Mouse (Mus musculus) kidney, postnatal 4 days (tissue): Measurements from ENCODE around the gene Irs1.

ENCODE experiments used
- DNase-seq, 2 experiments: peaks; one replicate each; pipeline ENCODE4 v3.0.0; 2021; ENCODE audit warnings: mixed read lengths in 2 of 2

The Irs1 gene

GRCm38 (mm10) chr1:82291151-82291797 is at the start of gene Irs1:
Gene Irs1 (minus strand): TSS chr1:82291416.
- DNase-seq: peak; percentile 86 to 93

GRCm38 (mm10) chr1:82334506-82334905 is 43.3 kb upstream of the Irs1 start:
- no peak for DNase-seq

GRCm38 (mm10) chr1:82329954-82330247 is 38.7 kb upstream of the Irs1 start:
- DNase-seq: no peak

- no peak for DNase-seq
Observed at GRCm38 (mm10) chr1:82329237-82329953, 38.2 kb upstream of the Irs1 start.

DNA sequence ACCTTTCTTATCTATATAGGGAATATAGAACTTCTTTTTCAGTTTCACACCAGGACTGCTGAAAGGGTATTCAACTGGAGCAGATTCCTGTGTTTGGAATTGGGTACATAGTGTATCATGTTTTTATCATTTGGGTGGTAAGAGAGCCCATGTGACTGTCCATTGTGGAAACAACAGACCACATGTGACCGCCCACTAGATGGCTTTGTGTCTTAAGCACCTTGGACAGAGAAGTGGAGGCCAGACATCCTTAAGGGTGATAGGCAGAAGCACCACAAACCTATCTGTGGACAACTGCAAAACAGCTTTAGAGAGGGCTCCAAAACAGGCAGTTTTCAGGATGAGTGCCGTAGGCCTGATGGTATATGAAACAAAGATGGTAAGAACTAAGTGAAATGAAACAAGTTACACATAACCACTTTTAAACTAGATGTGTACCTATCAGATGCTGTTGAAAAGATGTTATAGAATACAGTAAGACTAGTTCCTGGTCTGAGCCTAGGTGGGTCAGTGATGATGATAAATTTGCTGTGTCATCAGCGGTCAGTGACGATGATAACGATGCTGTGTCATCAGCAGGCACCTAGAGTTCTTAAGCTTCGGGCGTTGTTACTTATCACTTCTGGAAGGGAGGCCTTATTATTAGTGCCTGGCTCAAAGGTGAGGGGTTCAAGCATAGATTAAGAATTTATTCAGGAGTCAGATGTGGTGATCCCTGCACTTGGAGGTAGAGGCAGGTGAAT is 37.0 kb upstream of the Irs1 start:
- no peak for DNase-seq

DNA sequence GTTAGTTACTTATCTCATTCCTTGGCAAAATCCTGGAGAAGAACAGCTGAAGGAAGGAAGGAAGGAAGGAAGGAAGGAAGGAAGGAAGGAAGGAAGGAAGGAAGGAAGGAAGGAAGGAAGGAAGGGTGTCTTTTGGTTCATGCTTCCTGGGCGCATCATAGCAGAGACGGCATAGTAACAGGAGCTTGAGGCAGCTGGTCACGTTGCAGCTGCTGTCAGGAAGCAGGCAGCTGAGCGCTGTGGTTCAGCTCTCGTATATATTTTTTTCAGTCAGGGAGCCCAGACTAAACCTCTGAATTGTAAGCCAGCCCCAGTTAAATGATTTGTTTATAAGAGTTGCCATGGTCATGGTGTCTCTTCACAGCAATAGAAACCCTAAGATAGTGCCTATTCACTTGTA is 34.9 kb upstream of the Irs1 start:
- DNase-seq: no peak

- no peak for DNase-seq
Observed at GRCm38 (mm10) chr1:82324131-82324785, 33.0 kb upstream of the Irs1 start.

DNA sequence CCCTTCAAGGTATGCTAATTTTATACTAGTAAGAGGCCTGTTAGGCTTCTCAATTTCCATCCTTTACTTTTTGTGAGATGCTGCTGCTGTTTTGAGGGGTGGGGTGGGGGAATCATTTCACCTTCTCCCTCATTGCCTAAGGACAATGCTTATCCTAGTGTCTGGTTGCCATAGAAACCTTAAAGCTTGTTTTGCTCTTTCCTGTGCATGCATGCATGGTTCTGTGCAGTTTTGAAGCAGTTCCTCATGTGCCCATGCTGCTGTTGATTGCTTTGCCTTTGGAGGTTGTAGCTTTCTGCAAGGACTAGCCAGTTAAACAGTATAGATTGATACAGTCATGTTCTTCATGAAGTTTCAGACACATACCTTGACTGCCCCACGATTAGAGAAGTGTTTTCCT is 30.2 kb upstream of the Irs1 start:
- DNase-seq: no peak

DNA sequence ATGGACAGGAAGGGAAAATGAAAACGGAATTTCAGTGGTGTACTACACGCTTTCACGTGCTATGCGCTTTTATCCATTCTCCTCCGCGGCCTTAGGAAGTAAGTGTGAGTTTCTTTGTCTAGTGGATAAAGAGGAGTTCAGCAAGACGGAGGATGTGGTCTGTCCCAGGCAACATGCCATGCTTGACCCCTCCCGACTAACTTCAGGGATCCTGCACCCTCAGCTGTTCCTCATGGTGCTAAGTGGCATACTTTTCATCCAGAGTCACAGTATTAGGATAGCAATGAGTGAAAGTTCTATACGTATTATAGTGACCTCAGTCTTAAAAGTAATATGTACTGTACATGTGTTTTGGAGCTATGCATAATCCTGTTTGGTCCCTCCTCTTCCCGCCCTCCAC is 29.6 kb upstream of the Irs1 start:
- DNase-seq: no peak

DNA sequence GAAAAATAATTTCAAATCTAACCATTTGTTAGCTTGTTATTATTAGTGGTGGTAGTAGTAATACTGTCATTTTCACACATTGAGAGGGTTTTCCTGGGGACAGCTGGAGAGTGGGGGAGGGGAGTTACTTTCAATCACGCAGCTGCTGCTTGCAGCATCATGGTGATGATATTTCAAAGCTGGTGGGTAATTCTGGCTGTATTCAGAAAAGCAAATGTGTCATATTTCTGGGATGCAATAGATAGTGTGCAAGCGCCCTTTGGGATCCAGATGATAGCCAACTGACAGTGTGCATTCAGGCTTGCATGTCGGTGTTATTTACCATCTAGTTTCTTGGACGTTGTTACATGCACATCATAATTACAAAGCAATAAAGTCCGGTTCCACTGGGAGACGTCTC is 29.2 kb upstream of the Irs1 start:
- DNase-seq: peak; percentile 34 to 55

DNA sequence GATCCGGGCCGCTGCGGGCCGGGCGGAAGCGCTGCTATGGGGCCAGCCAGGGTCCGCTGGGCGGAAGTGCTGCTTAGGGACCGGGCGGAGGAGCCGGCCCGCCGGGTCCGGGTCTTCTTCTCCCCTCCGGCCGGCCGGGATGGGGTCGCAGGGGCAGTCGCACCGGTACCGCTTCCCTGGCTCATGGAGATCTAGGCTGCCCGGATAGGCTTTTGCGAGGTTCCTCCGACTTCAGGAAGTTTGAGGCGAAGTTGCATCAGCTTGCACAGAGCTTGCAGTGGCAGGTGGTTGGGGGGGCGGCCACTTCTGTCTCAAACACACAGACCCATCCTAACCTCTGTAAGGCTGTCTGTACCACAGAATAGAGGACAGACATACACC is 25.5 kb upstream of the Irs1 start:
- peak; percentile 61 to 74 for DNase-seq

- DNase-seq: peak; percentile 99
Observed at GRCm38 (mm10) chr1:82316111-82316745, 25.0 kb upstream of the Irs1 start, which contains the start of gene Rhbdd1. Gene Rhbdd1 (plus strand): TSS chr1:82316452.

- no peak for DNase-seq
Observed at GRCm38 (mm10) chr1:82304483-82304882, 13.3 kb upstream of the Irs1 start.

GRCm38 (mm10) chr1:82298586-82298985 is 7.4 kb upstream of the Irs1 start:
- DNase-seq: peak; percentile 22 to 34

GRCm38 (mm10) chr1:82294102-82294501 is 2.9 kb upstream of the Irs1 start:
- peak in 1 of 2 experiments; percentile 29 for DNase-seq

DNA sequence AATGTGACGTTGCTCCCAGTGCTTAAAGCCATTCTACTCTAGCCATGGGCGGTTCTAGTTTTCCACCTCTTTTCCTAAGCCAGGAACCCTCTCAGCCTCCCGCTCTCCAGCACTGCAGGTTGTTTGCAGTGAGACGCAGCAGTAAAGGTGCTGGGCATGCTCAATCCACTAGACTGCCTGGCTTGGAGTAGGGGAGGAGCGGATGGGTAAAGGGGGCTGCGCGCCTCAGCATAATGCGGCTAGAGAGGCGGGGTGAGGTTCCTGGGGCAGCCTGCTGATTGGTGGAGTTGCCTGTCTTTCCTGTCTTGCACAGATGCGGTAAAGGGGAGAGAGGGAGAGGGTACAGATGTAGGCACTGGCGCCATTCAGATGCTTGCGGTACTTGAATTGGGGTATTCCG is 1.6 kb upstream of the Irs1 start:
- peak; percentile 76 to 81 for DNase-seq

DNA sequence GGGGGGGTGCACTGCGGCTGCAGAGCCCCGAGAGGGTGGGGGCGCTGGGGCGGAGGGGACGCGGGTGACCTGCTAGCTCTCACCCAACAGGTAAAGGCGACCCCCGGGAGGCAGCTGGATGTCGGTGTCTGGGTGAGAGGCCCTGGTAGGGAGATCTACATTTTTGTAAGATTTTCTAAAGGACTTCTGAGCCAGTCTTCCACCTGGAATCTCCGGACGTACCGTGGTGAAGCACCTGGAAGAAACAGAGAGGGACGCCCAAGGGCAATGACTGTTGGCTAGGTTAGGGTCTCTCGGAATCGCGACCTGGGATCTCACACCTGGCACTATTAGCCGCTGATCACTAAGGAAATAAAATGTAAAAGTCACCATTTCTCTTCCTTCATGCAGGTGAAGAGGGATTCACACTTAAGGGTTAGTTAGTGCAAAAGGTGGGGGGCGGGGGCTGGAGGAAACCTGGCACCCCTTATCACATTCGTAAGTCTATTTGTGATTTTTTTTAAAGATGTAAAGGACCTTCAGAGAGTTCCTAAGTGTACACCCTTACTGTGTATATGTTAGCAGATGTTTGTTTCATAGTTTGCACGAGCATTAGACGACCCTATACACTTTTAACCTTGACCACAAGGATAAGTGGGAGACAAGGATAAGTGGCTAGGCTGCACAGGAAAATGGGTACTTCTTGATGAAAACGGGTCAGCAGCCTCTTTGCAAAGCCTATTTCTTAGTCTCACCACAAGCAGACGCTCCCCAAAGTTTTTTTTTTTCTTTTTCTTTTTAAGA is 905 bp upstream of the Irs1 start:
- DNase-seq: no peak

DNA sequence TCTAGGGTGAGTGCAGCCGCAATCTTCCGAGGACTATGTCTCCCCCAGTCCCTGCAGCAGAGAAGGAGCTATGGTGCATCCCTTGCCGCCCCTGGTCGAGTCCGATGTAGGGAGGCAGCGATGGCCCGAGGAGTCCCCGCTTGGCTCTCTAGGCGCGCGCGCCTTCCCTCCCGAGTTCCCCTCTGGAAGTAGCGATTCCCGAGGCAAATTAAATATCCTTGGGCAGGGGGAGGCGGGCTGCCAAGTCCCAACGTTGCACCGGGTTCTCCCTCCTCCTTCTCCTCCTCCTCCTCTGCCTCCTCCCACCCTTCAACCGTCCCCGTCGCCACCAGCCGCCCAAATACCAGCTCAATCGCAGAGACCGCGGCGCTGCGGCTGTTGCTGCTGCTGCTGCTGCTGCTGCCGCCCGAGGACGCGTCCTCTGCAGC is 479 bp downstream of the Irs1 start:
- peak; percentile 80 to 88 for DNase-seq

DNA sequence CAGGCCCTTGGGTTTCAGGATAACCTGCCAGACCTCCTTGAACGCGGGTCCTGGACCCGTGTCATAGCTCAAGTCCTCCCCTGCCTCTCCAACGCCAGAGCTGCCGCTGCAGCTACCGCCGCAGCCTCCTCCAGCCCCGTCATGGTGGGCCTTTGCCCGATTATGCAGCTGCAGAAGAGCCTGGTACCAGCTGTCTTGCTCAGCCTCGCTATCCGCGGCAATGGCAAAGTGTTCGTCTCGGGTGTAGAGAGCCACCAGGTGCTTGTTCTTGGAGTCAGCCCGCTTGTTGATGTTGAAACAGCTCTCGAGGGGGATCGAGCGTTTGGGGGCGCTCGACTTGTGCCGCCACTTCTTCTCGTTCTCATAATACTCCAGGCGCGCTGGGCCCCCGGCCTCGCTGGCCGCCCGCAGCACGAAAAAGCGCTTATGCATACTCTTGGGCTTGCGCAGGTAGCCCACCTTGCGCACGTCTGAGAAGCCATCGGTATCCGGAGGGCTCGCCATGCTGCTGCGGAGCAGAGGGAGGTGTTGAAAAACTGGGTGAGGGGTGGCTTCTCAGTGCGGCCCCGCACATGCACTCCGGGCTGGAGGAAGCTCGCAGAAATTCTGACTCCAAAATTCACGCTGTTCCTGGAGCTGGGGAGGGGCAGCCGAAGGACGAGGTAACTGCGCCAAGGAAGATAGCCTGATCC is 1.1 kb downstream of the Irs1 start:
- DNase-seq: peak; percentile 64 to 75

- DNase-seq: peak; percentile 7 to 44
Observed at GRCm38 (mm10) chr1:82289116-82289989, 1.9 kb downstream of the Irs1 start.
